Mouse (Mus musculus): ENCODE measurements at regions not wholly inside any gene's neighbourhood (a gene's known extent, or its start where the extent isn't known, plus 50 kb on each side); places are given as distances from the start of the nearest gene placed in this dataset.

DNA sequence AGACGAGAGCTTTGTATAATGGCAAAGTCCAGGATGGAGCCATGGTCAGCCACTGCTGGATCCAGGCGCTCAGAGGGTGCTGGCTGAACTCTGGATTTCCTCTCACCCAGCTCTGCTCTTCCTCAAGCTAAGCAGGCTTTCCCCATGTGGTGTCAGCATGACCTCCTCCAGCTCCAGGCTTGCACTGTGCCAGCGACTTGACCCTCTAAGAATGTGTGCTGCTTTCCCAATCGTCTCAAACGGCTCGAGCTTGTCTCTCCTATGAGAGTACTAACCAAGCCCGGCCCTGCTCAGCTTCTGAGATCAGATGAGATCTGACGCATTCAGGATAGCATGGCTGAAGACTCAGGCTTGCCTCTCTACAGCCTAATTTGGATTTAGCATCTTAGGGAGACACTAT lies 79.1 kb downstream of the Smim20 start:
- TF ChIP-seq CTCF (IDR thresholded peaks at IDR 0.05; ENCODE audit: borderline replicate concordance, extremely low read depth, insufficient read depth, insufficient read length) (no peak), POLR2A (IDR thresholded peaks at IDR 0.05; ENCODE audit: borderline replicate concordance, extremely low read depth, insufficient read depth, insufficient read length, poor library complexity, severe bottlenecking) (no peak)
